Mouse (Mus musculus) right cerebral cortex, adult 18-20 months (tissue): ENCODE measurements around the gene Csnk2a2.

Experiments
- DNase-seq: peaks from one replicate; pipeline ENCODE4 v3.0.0; 2022; ENCODE audit warnings: mixed read lengths

Gene Csnk2a2

DNA sequence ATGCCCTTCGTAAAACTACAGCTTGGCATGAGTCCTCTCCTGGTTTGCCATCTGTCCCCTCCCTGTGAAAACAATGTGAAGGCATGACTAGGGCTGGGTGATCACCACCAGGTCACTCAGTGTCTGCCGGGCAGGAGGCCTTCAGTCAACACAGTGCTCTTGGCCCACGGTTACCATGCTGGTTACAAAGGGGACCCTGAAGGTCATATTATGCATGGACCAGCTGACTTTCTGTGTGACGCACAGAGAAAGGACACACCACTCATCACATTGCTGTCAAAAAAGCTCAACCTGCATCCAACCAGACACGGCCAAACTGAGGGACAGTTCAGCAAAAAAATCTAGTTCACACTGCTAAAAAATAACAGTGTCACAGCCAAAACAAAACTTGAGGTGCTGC is at the start of gene Csnk2a2:
Csnk2a2 (minus strand) TSS at position 34 of the 400 bp plus-strand sequence.
- DNase-seq, result no peak

DNA sequence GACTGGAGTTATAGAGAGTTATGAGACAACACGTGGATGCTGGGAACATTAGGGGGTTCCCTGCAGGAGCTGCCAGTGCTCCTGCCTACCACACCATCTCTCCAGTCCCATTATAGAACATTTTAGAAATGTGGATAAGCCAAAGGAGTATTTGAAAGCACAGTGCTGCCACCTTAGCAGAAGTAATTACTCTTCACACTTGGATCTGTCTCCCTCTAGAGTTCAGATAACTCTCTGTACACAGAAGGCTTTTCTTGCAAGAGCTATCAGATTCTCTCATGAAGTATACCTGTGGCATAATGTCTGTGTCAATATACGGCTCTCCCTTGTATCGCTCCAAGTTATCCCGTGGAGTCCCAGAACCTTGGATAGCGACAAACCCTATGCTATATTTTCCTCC is 49.6 kb upstream of the Csnk2a2 start:
- no peak for DNase-seq

DNA sequence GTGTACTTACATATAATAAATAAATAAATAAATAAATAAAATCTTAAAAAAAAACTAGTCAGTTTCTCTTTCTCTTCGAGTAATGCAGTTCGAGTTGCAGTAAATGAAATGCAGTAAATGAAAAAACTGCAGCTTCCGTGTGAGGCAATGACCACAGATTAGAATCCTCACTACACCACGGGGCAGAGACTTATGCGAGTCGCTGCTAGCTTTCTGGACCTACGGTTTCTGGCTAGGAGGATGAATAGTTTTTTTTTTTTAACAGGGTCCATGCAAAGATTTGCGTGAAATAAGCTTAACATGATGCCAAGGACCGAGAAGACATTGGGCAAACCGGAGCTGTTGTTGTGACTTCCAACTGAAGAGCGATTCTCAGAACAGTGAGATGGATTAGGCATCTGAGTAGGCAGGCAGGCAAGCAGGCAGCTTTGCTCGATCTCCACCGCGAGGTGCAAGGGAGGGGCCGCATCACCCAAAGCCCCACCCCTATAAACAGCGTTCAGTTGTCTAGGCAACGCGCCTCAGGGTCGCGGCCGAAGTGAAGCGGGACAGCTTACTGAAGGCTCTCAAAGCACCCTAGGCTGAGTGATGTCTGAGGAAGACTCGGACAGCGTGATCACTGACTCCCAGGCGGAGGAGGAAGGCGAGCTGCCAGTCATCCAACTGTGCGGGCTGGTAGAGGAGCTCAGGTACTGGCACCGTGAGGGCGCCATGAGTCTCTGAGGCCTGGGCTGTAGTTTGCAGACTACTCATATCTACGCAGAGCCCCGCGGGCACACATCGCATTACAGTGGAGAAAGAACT is 43.9 kb upstream of the Csnk2a2 start, which contains the start of gene Ccdc113:
Ccdc113 (plus strand) TSS at position 502 of the 804 bp plus-strand sequence.
- peak; percentile 70 for DNase-seq

DNA sequence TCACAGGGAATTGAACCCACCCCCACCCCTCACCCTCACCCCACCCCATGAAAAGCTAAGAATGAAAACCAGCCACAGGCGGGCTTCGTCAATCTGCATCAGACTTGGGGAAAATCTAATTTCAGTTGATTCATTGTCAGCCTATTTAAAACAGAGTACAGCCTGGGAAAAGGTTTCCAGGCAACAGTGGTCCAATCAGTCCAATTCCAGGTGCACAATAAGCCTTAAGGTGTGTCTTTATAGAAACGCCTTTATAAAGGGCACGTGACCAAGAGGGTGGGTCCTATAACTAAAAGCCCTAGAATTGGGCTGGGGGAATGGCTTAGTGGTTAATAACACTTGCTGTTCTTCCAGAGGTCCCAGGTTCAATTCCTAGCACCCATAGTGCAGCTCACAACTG is 42.4 kb upstream of the Csnk2a2 start:
- no peak for DNase-seq

DNA sequence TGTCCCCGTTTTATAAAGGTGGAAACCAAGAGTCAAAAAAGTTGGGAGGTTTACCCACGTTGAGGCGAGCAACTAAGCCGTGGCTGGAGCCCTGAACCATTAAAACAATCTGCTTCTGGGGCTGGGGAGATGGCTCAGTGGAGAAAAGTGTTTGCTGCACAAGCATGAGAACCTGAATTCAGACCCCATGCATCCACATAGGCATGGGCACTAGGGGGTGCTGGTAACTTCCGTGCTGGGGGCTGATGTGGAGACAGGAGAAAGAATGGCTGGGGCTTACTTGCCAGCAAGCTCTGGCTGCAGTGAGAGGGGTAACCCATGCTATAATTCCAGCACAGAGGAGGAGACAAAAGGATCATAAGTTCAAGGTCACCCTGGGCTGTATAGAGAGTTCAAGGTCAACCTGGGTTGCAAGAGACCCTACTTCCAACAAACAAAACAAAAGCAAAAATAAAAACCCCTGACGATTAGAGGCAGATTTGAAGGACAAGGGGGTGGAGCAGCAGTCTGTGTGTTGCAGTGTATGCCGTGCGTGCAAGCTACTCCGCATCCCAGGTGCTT is 39.0 kb upstream of the Csnk2a2 start:
- no peak for DNase-seq

DNA sequence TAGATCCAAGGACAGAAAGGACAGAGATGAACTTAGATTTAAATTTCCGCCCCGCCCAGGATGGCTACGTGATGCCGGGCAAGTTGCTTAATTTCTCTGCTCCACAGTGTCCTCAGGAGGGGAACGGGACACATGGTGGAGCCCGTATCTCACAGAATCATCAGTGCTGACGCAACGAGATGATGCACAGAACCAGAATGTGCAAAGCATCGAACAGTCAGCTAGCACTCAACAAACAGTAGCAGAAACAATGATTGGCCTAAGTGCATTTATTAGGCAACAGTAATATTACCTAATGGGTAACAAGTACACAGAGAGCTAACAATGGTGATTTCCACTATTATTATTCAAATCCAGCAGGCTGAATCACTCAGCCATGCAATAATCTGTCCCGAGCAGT is 38.4 kb upstream of the Csnk2a2 start:
- no peak for DNase-seq

DNA sequence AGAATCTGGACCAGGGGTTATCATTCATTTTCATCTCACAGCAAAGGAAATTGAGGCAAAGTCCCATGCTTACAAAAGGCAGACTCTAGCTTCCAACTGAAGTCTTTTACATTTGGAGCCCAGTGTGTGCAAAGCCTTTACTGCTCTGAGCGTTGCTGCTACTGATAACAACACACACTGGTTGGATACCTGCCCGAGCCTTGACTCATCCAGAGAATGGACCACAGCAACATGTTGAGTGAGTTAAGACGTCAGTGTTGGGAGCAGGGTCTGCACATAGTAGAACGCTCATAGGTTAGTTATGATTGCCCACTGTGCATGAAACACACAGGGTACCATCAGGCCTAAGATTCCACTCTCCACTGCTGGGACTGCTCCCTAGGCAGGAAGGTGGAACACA is 34.2 kb upstream of the Csnk2a2 start:
- DNase-seq, result no peak

DNA sequence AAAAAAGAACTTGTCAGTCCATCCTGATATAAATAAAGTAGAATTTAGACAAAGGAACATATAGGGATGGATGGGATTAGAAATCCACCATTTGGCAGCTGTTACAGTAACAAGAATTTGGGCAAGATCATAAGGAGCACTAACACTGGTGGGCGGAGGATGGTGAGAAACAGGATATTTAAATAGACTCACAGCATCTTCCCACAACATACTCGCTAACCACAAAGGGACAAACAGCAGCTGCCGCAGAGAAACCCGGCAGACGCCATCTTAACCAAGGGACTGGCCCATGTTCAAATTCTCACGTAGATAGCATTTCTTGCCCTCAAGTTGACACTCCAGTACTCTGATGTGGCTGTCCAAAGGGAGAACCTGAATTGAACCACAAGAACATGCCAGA is 27.1 kb upstream of the Csnk2a2 start:
- peak; percentile 53 for DNase-seq

DNA sequence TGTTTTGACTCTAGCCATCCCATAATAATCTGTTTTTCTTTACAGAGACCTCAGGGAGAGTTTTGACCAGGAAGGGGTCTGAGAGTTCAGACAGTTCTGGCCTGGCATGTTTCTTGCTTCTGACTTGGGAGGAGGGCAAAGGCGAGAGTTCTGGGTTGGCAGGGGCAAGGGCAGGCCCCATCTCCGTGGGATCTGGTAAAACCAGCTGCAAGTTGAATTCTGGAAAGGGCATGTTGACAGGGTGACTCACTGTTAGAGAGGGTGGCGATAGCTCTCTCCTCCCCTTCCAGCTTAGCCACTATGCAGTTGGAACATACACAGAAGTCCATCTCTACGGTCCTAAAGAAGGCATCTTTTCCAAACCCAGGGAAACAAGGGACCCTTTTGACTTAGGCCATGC is 23.4 kb upstream of the Csnk2a2 start:
- no peak for DNase-seq

DNA sequence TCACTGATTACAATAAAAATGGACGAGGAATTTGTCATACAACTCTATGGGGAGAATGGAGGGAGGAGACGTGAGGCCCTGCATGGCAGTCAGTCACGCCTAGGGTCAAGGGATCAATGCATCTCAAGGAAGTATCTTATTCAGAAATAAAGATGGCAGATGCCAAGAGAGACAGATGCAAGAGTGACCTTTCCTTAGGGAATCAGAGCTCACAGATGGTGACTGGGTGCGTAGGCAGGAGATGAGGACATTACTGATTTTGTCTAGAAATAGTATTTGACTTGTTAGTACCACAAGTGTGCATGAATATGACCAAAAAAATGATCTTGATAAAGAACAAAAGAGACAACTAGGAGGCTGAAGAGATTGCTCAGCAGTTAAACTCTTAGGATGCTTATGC is 22.4 kb upstream of the Csnk2a2 start:
- DNase-seq, result no peak

DNA sequence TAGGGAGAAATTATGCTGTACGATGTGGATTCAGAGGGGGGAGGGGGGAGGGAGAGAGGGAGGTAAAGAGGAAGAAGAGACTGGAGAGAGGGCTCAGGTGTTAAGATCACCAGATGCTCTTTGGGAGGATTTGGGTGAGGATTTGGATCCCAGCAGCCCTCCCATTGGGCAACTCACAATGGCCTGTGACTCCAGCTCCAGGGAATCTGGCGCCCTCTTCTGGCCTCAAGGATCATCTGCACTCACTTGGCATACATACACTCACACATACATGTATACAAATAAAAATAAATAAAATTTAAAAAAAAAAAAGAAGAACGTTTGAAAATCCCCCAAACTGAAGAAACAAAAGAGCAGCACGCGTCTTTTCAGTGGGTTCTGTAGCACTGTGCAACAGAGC is 16.4 kb upstream of the Csnk2a2 start:
- DNase-seq, result no peak

DNA sequence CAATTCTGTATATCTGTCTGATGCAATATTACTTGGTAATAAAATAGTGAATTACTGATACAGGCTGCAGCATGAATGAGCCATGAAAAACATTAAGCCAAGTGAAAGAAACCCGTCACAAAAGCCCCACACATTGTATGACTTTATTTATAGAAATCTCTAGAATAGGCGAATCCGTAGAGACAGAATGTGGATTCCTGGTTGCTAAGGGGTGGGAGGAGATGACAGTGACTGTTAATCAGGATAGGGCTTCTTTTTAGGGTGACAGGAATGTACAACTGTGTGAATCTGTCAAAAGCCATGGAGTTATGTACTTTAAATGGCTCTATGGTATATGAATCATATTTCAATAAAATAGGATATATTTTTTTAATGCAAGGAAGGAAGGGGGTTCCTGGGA is 15.8 kb upstream of the Csnk2a2 start:
- peak; percentile 57 for DNase-seq

DNA sequence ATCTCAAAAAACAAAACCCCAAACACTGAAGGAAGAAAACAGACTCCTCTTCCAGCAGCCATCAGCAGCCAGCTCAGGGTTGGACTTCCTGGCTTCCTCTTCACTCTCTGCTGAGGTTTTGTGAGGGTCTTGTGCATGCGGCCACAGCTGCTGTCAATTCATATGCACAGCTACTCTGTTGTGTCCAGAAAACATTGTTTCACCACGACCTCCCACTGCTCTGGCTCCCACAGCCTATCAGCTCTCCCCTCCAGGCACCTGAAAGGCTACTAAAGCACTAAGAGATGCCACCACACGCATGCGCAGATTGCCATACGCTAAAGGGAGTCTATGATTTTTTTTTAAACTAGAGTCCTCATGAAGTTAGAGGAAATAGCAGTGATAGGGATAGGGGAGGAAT is 15.0 kb upstream of the Csnk2a2 start:
- no peak for DNase-seq

DNA sequence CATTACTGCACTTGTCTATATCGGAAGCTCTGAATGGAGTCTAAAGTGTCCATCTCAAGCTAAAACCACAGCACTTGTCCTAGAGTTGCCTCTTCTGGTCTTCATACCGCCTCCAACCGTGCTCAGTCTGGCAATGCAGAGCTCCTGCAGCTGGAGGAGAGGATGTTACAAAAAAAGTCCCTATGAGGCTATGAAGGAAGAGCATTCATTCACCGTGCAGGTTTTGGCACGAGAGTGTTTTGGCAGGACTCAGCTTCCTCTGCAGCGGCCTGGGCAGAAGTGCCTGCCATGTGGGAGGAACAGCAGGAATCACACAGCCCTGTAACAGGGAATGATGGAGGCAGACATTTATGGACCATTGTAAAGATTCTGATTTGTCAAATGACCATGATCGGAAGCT is 12.6 kb upstream of the Csnk2a2 start:
- peak; percentile 46 for DNase-seq

DNA sequence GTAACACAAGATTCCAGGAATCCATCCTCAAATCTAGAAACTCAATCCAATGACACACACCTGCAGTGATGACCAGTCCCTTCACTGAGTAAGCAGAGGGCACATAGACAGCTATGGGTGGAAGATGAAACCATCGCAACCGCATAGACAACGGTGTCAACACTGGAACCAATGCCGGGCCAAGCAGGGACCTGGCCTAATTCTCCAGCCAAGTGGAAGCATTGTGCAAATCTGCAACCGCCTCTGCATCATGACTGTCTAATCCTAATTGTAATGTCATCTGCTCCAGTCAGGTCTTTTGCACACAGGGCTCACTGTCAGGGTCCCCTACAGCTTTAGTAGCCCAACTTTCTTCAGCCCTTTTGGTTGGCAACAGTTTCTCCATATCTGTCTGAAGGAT is 10.6 kb upstream of the Csnk2a2 start:
- no peak for DNase-seq

DNA sequence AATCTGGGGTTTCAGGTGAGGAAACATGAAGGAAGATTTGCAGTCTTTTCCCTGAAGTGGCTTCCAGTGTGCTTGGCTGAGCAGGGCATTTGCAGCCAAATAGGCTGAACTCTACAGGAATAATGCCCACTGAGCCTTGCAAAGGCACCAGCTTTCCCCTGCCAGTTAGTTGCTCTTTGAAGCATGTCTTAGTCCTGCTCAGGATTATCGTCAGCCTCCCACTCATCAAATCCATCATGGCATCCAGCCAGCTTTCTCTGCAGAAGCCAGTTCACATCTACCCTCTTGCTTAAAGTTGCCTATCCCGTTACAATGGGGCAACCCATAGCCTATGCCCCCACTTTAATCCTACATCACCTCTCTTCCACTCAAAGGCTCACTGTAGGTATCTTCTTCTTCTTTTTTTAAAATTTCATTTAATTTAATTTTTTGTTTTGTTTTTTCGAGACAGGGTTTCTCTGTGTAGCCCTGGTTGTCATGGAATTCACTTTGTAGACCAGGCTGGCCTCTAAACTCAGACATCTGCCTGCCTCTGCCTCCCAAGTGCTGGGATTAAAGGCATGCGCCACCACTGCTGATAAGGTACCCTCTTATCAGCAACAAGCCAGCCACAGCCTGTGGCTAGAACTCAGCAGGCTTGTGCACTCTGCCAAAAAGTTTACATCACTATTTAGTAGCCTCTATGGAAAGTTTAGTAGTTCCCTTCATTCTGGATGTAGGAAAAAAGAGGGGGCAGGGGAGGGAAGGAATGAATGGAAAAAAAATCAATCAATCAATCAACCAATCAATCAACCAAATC is 9.6 kb upstream of the Csnk2a2 start:
- DNase-seq, result no peak

DNA sequence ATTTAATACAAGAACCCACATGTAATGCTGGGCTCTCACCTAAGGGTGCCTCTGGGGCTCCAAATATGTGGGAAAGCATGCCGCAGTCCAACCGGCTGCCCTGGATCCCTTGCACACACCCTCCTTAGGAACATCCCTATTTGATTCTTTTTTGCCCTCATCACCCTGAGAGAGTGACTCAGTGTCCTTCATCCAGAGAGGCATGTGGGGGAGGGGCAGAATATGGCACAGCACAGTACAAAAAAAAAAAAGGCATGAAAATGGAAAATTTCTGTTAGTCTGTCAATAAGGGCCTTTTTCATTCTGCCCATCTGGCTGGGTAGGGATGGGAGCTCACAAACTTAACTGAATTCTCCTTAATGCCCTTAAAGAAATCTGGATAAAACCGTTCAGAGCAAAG is 8.0 kb upstream of the Csnk2a2 start:
- no peak for DNase-seq

DNA sequence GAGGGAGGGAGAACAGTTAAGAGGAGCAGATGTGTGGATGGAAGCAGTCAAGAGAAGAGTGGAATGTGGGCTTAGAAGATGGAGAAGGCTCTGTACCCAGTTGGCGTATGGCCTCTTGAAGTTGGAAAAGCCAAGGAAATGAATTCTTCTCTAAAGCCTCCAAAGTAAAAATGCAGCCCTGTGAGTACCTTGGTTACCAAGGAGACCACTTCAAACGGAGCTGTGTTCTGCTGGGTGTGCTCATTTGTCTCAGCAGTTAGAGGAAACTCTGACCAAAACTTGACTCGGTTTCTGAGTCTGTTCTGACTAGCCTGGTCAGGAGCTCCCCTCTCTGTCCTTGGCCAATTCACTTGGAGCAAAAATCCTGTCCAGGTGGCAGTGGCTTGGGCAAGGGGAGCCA is 6.6 kb upstream of the Csnk2a2 start:
- no peak for DNase-seq

DNA sequence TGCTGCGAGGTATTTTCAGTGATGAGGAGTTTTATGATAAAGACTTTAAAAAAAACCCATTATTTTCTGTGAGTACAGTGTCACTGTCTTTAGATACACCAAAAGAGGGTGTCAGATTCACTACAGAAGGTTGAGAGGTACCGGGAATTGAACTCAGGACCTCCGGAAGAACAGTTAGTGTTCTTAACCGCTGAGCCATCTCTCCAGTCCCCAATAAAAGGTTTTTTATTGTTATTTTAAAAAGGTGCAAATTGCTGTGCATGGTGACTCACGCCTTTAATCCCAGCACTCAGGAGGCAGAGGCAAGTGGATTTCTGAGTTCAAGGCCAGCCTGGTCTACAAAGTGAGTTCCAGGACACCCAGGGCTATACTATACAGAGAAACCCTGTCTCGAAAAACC is 5.6 kb upstream of the Csnk2a2 start:
- no peak for DNase-seq

DNA sequence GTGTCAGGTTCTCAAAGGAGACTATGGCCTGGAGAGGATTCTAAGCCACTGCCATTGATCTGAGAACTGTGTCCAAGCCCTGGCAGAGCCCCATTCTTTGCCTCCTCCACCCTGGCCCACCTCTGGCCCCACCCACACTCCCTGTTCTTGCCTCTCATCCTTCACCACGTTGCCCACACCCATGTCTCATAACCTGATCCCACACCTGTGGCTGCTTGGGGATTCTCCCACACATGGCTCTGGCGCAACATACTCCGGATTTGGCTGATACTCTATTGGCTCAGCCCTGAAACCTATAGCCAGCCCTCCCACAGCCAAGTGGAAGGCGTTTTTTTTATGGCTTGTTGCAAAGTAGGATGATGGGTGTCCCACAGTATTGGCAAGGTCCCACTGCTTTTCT is 2.2 kb upstream of the Csnk2a2 start:
- DNase-seq, result no peak

DNA sequence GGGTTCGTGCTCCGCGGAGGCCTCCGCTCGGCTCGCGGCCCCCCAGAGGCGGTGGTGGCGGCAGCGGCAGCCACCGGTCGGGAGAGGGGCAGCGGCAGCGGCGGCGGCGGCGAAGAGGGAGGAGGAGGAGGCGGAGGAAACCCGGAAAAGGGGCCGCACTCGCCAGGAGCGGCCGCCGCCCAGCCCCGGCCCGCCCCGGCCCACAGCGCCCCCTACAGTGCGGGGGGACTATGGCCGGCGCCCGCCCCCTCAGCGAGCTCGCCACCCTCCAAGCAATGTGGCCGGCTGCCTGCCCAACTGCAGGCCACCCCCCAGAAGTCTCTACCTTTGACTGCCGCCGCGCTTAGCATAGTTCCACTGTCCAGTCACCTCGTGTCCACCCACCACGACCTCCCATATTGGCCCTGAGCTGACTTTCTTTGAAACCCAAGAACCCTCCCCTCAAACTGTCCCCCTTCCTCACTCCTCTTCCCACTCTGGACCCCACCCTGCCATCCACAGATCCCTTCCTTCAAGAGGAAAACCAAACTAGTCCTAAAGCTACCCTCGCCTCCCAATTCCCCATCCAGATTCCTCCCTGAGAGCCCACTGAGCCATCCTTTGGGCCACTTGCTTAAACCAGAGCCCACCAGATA is 1.0 kb downstream of the Csnk2a2 start:
- DNase-seq, result peak; percentile 78

DNA sequence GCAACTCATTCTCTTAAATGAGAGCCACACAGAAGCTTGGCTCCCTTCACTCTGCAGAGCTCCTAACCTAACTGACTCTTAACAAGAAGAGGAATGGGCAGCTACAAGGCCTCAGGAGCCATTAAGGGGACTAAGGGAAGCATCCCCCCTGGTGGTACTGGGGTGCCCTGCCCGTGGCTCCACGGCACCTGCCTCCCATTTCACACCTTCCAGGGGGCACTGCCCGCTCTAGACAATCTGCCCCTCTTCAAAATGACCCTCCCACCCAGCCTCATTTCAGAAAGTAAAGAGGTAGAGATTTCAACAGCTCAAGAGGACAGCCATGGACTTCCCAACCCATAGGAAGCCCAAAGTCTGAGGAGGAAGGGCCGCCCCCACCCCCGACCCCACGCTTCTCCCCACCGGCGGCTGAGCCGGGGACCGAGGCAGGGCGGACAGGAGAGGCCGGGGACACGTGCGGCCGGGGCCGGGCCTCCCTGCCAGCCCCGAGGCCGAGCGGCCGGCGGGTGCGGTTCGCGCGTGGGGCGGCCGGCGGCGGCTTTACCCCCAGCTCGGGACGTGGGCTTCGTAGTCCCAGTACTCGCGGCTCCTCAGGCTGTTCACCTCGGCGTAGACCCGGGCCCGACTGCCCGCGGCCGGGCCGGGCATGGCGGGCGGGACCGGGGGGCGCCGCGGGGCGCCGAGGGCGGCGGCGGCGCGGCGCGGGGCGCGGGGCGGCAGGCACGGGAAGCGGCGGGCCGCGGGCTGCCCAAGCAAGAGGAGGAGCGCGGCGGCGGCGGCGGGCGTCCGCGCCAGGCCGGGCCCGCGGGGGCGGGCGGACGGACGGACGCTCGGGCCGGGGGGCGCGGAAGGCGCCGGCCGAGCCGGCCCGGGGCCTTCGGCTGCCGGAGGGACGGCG is 1.8 kb downstream of the Csnk2a2 start:
- DNase-seq, result no peak
